Mouse (Mus musculus) kidney, postnatal 25 days (tissue): ENCODE measurements around the gene Fgfr2.
A peak's percentile ranks its signal among the peaks of the same experiment; 100 is the strongest.
"Not testable (repeated sequence)": the region's sequence is repeated elsewhere in the genome, so short reads cannot be mapped to it uniquely, and the experiment has no call there.

ENCODE experiments used
- DNase-seq, 2 experiments: peaks; one replicate each; pipeline ENCODE4 v3.0.0; 2021; ENCODE audit warnings: mixed read lengths in 2 of 2

Fgfr2 gene

DNA sequence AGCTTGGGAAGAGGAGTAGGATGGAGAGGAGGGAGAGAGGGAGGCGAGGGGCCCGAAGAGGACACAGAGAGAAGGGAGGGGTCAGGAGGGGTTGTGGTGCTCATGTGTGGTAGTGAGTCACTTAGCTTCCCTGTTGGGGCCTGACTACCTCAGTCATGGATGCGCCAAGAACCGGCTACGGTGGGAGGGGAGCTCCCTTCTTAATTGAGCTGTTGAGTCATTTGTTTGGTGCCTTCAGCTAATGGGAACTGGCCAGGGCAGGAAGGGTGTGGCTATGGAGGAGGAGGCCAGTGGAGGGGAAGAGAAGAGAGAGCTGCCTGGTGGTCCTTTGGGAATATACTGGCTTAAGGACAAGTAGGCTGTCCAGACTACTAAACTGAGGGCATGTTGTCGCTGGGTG lies 2451.8 kb downstream of the Fgfr2 start:
- DNase-seq, result peak; percentile 47 to 72

DNA sequence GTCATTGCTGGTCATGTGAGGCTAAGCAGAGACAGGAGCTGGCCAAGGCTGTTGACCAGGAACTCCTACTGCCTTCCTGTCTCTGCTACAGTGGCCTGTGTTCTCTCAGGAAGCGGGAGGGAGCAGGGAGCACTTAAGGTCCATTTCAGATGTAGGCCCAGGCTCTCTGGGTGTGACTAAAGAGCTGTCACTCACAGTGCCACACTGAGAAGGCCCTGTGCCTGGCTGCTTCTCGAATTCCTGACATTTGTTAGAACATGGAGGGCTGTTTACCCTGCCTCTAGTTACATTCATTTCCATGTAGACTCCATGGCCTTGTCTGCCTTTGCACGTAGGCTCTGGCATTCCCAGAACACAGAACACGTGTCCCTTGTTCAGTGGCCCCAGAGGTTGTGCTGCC lies 2452.8 kb downstream of the Fgfr2 start:
- DNase-seq, result peak; percentile 34 to 81

DNA sequence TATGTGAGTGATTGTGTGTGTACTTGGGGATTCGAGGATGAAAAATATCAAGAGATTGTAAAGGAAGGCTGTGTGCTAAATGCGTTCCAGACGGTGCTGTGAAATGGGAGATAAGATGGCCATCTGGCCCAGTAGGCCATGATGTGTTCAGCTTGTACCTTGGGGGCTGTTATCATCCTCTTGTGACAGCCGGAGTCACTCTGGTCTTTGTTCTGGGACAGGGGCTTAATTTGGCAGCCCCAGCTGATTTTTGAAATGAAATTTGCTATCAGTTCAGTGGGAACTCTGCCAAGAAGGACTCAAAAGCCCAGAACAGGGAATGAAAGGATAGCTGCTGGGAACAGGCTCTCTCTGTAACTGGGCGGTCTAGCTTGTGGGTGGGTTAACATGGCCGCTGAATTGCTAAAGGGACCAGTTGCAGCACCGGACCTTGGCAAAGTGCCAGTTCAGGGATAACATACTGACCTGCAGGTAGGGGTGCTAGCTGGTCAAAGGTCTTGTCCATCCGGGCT lies 2453.7 kb downstream of the Fgfr2 start:
- DNase-seq, result peak; percentile 88 to 91

DNA sequence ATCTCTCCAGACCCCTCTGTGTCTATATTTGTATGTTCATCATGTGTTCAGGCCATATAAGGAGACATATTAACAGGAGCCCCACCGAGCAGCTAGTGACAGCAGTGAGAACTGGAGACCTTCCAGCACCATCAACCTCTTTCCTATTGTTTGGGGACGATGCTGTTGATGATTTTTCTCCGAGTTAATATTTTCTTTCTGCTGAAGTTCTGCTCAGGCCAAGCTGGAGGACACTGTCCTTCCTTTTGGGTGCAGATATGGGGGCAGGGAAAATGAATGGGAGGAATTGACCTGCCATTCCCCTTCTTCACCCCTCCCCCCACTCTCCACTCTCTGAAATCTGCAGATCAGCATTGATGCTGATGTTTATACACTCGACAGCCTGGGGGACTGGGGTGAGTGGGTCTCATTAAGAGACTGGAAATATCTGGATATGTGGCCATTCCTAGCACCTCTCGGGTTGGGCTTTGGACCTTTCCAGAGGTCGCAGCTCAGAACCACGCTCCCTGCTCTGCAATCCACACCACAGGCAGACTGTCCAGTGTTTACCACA lies 2454.3 kb downstream of the Fgfr2 start:
- peak; percentile 81 to 89 for DNase-seq

DNA sequence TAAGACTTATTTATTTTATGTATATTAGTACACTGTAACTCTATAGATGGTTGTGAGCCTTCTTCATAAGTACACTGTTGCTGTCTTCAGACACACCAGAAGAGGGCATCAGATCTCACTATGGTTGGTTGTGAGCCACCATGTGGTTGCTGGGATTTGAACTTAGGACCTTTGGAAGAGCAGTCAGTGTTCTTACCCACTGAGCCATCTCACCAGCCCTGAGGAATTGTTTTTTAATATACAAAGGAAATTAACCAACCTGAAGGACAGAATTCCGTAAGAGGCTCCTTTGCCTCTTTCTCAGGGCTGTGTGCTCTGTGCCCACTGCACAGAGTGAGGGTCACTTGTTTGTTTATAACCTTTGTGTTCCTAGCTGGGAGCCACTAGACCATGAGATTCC lies 2455.1 kb downstream of the Fgfr2 start:
- DNase-seq, result not testable (repeated sequence)

DNA sequence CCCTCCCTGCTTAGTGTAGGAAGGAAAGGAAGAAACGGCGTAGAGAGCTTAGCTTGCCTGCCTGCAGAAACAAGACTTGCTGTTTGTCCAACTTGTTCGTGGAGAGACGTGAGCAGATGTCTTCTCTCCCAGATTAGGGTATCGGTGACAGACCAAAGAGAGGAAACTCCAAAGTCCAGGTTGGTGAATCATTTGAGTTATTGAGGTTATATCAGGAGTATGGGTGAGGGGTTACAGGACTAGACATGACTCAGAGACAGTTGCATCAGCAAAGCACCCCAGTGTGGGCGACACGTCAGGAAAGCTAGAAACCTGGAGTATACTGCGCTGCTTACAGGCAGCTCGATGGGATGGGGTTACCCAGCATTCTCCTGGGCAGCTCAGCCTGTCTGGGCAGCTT lies 2457.8 kb downstream of the Fgfr2 start:
- no peak for DNase-seq

DNA sequence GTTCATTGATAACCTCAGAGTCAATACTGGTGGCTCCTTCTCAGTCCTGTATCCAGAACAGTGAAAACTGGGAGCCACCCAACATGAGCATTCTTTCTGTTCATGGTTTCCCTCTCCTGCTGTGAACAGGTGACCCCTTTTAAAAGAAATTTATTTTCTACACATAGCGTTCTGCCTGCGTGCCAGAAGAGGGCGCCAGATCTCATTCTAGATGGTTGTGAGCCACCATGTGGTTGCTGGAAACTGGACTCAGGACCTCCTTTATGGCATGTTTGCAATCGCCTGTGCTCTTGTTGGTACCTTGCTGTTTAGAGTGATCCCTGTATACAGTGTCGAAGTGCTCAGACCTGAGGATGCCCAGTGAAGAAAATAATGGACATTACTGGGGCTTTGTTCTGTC lies 2458.5 kb downstream of the Fgfr2 start:
- no peak for DNase-seq

DNA sequence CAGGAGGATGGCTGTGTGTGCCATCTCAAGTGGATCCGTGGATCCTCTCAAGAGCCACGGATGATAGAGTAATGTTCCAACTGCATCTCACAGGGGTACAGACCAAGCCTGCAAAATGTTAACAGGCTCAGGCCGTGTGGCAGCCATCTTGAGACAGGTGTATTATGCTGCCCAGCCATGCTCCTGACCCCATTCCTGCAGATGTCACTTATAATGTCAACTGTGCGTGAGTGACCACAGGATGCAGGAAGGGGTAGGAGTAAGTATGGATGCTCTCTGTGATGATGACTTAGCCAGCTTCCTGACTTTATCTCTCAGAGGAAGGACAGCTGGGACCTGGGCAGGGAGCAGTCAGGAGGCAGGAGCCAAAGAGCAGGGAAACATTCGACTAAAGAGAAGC lies 2459.1 kb downstream of the Fgfr2 start:
- no peak for DNase-seq

DNA sequence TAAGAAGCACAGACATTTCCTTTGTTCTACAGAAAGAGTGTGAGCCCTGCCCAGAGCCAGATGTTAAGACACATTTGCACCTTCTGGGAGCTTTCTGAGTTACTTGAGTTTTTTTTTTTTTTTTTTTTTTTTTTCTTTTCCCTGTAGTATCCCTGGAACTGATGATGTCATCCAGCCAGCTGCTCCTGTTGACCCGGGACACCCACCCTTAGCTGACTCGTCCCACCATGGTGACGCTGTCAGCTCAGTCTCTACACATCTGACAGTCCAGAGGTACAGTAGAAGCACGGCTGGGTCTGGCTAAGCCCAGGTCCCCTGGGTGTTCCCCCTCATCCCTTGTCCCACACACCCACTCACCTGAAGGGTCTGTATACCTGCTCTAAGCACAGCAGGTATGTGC lies 2460.3 kb downstream of the Fgfr2 start:
- no peak for DNase-seq

DNA sequence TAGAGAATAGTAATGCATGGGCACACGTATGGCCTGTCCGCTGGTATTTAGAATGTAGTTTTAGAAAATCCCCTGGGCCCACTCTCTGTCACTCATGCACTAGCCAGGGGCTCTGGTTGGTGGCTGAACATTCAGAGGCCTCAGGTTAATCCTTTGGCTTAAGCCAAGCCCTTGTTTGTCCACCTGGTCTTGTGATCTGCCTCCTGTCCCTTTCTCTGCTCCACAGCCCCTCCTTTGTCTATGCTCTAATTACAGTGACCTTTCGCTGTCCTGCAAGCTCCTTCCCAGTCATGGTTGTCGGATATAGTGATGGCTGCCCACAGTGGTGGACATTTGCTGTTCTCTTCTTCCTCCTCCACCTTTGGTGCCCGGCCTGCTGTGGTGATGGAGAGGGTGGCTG lies 2460.9 kb downstream of the Fgfr2 start:
- DNase-seq, result no peak

DNA sequence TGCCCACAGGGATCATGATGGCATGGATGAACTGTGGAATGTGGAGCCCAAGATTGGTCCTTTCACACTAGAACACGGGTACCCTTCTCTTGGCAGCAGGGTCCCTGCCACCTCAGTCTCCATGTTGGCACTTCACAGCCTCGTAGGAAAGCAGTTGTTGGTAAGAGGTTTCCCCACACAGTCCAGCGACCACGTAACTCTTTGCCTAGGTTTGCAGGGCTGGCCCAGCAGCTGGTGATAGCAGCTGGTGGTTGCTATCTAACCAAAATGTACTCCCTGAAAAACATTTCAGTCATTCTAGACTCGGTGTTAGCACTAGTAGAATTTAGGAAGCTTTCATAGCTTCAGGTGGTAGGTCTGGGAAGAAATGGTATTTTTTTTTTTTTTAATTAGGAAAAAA lies 2464.0 kb downstream of the Fgfr2 start:
- DNase-seq, result no peak

DNA sequence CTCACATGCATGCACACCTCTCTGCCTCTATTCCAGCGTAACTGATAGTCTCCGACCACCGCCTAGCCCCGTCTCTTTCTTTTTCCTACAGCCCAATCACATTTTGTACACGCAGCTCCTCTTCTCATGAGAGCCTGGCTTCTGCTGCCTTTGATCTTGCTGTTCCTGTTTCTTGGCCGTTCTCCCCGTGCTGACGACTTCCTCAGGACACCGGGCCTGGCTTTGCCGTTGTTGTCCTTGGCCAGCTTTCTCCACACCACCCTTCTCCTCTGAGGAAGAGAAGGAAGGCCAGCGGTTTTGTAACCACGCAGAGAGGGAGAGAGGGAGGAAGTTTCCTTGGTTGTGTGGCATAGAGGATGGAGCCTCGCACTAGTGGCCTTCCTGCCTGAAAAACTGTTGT lies 2465.4 kb downstream of the Fgfr2 start:
- DNase-seq, result peak; percentile 80 to 88

DNA sequence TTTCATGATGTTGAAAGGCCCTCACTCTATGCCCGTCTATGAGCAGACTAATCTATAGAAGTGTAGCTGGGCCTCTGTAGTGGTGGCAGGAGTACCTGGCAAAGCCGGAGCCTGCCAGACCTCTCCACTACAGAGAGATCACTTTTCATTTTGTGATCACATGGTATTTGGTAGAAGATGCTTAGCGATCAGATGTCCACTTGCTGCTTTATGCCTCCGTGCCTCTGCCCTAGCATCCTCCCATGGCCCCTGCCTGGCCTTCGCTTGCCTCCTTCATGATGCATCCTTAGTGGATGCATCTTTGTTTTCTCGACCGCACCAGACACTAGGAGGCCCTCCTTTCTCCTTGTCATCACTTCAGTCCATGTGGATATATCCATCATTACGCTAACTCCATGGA lies 2466.2 kb downstream of the Fgfr2 start:
- DNase-seq, result no peak

DNA sequence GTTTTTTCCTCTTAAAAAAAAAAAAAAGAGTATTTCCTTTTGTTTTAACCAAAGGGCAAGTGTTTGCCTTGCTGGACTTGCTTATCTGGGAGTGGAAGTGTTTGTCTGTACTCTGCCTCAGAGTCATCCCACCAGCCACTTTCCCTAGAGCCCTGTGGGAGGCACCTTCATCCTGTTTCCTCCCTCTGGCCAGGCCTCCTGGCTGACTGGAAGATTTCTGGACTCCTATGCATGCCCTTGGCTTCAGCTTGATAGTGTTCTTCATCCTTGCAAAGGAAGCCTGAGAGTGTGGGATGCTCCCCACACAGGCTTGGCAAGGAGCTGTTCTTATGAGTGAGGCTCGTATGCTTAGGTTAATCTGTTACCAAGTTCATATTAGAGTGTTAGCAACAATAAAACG lies 2468.6 kb downstream of the Fgfr2 start:
- peak; percentile 38 to 73 for DNase-seq

DNA sequence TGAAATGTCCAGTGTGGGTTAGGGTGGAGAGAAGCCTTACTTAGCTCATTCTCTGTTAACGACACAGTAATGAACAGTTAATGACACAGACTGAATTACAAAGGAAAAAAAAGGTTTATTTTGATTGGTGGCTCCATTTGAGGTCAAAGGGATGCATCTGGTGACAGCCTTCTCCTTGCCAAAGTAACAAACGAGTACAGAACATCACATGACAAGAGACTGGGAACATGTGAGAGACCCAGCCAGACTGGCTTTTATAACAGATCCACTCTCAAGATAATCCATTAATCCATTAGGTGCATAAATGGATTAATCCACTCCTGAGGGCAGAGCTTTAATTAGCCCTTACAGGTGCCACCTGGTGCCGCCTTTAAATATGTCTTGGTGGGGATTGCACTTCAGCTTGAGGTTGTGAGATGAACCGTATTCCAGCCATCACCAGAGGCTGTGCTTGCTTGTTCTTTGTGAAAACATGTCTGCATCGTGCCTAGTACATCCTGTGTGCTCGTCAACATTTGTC lies 2470.1 kb downstream of the Fgfr2 start:
- no peak for DNase-seq

DNA sequence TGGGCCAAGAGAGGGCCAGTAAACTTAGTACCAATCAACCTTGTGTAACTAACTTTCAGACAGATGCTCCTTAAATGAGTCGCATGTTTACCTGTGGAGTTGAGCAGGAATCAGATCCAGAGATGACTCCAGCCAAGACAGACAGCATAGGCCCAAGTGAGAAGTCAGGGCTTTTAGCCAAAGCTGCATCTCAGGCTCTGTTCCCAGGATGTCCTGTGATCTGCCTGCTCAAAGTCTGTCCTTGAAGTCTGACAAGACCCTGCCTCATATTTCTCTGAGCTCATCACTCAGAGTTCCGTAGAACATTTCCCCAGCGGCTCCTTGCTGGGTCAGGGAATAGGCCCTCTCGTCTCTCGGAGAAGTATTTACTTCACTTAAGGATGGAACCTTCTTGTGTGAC lies 2472.5 kb downstream of the Fgfr2 start:
- DNase-seq, result no peak

DNA sequence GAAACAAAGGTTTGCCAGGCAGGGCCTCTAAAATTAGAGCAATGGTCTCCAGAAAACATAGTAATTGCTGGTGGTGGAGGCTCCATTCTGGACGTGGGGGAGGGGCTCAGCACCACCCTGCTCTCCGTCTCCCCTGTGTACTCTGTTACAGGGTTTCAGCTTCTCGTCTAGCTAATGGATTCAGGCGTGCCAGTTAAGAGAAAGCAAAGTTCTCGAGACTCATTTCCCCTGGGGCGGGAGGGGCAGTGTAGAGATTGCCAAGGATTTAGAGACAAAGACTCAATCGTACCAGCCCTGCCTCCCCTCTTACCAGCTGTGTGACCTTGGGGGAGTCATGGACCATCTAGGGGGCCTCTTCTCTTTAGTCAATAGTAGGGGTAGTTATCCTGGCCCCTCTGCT lies 2473.9 kb downstream of the Fgfr2 start:
- DNase-seq, result peak; percentile 60 to 73

DNA sequence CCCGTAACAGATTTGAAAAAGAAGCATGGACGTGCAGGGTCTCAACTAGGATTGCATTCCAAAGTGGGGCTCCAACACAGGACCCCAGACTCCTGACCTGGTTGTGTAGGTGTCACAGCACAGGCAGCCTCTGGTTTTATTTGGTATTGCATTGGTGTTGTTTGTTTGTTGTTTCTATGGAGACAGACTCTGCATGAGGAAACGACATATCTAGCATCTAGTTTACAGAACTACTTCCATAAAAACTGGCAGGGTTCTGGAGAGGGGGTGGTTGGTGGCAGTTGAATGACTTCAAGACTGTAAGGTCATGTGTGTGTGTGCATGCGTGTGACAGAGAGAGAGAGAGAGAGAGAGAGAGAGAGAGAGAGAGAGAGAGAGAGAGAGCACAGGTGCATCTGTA lies 2475.1 kb downstream of the Fgfr2 start:
- DNase-seq, result no peak

DNA sequence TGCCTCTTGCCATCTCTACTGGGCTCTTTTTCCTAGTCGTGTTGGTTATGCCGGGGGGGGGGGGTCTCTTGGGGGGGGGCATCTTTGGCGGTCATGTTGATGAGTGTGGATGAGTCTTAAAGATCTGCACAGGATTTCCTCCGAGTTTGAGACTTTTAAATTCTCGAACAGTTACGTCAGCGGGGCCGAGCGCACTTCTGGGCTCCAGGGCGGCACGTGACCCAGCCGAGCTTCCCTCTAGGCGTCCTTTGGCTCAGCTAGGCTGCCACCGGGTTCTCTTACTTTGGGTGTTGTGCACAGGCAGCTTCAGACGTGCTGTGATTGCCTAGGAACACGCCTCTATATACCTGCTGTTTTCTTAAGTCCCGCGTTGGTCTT lies 2476.4 kb downstream of the Fgfr2 start:
- DNase-seq, result peak; percentile 91 to 95

DNA sequence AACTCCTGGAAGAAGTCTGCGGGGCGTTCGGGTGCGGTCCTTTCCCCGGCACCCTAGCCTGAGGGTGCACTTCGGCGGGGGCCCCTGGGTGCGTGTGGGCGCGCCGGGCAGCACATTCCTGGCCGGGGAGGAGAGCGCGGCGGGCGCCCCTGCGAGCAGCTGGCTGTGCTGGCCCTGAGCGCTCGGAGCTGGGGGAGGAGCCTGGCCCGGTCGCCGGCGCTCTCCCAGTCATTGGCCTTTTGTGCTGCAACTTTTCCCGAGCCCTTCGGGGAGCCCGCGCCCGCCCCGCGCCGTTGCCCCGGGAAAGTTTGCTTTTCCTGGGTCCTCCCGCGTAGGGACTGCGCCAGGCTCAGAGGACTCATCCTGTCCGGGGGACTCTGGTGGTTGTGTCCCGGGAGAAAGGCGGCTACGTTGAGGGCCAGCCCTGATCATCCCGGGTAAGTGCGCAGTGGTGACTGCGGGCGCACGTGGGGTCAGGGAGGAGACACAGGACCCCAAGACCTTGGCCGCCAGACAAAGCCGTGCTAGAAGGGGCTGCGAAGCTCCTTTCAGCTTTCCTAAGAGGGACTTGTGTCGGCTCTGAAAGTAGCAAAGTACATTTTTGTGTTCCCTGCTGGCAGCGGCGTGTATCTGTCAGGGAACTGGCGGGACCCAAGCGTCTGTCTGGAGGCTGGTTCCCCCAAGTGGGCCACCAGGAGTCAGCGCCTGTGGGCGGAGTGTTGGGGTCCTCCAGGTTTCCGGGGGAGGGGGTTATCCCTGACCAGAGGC lies 2477.0 kb downstream of the Fgfr2 start:
- peak; percentile 79 to 93 for DNase-seq

DNA sequence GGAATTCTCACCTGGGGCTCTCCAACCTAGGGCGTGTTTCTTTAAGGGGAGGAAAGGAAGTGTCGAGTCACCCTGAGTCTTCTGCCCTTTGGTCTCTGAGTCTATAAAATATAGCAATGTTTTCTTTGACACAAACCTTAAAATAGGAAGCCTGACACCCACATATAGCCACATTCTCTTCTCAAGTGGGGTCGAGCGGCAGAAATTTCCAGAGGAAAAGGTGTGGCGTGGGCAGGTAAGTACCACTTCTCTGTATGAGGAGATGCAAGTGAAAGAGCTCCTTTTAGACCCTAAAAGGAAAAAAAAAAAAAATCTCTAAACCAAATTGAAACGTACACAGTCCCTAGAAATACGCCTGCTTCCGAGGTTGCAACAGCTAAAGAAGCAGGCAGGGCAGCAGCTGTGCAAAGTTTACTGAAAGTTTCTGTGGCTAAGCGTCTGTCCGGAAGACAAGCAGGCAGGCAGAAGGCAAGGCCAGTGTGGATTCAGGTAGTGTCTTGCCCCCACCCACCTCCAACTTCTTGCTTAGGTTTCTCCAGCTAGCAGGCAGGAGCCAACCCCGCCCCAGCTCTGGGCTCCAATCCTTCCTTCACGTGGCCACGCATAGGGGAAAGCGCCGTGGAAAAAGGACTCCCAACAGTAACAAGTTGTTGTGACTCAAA lies 2477.7 kb downstream of the Fgfr2 start:
- DNase-seq, result peak; percentile 69 to 87

DNA sequence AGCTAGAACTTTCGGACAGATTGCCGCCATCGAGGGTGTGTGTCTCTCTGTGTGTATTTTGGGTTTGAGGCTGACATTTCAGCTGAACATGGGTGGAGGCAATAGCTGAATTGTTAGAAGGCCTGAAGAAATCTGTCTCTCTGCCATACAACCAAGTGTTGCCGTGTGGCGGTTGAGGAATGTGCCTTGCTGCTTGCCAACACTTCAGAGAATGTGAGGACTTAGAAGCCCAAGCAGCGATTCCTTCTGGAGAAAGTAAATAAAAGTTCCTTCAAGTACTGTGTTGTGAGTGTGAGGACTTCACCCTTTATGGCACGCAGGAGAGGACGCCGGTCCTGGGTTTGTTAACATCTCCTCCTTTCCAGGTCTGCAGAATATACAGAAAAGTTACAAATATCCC lies 2482.5 kb downstream of the Fgfr2 start:
- DNase-seq, result no peak

DNA sequence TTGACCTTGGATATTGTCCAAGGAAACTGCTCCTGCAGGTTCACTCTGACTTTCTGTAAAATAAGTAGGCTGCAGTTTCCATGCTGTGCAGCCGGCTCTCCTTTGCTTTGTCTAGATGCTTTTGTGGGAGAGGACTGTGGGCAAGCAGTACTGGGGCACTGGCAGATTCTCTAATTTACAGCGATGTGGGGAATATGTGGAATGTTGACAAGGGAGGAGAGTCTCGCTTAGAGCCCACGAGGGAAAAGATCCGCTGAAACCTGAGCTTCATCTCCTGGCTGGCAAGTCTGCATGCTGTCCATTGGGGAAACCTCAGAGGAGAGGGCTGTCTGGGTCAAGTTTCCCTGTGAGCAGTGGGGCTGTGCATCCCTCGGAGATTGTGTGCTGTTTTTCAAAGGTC lies 2485.3 kb downstream of the Fgfr2 start:
- no peak for DNase-seq

DNA sequence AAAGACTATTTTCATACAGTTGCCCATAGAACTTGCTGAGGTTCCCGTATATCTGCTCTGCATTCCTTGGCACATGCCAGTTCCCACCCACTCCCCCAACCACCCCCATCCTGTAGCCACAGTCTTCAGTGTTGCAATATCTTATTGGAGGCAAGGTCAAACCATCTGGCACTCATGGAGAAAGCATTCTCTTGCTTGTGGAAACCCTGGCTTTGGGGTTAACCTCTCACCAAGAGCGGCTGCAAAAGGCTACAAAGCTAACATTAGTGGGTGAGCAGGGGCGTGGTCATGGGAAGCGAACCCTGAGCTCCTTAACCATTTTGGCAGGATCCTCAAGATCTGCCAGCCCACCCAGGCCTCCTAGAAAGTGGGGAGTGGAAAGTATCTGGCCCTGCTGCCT lies 2486.2 kb downstream of the Fgfr2 start:
- no peak for DNase-seq
